19 mouse cellular contexts compared by ENCODE assay signal in genomic region chr2:65557719-65558118, GRCm38 (mm10). TPM values are rescaled to one million over a fixed set of nuclear protein-coding genes. Genes with fewer than 3 reads are reported as not detected.
"Had no signal": no experiment of that assay in that cellular context is flagged by ENCODE, and none has a peak within 500 bp of the region (broad histone marks: within the 10 kb centered on the region; RNA-seq: fewer than 3 reads in every experiment).

No protein-coding gene starts in this region.

- H3K27ac ChIP-seq: limb, embryonic 12.5 days; limb, embryonic 15.5 days; liver, embryonic 13.5 days; macrophage; midbrain, embryonic 13.5 days had no signal

- H3K27me3 ChIP-seq: limb, embryonic 12.5 days; limb, embryonic 15.5 days; liver, embryonic 13.5 days; midbrain, embryonic 13.5 days had no signal

- H3K36me3 ChIP-seq: limb, embryonic 12.5 days; limb, embryonic 15.5 days; liver, embryonic 13.5 days had no signal

- H3K4me2 ChIP-seq: limb, embryonic 12.5 days; limb, embryonic 15.5 days; liver, embryonic 13.5 days; midbrain, embryonic 13.5 days had no signal

- H3K9me3 ChIP-seq: limb, embryonic 12.5 days; limb, embryonic 15.5 days; liver, embryonic 13.5 days; midbrain, embryonic 13.5 days had no signal

- ATAC-seq: hindbrain, embryonic 16.5 days; midbrain, embryonic 13.5 days; midbrain, embryonic 16.5 days had no signal

- H3K4me3 ChIP-seq: limb, embryonic 12.5 days; limb, embryonic 15.5 days; liver, embryonic 13.5 days; midbrain, embryonic 13.5 days had no signal

- H3K9ac ChIP-seq: limb, embryonic 12.5 days; limb, embryonic 15.5 days; liver, embryonic 13.5 days; midbrain, embryonic 13.5 days had no signal

- DNase-seq: kidney, adult 18-20 months; kidney, adult 9 months; kidney, postnatal 14 days; kidney, postnatal 4 days; left cerebral cortex, postnatal 4 days; liver, embryonic 13.5 days; lung, adult 2 months; lung, postnatal 10 days; right cerebral cortex, adult 18-20 months; right cerebral cortex, postnatal 14 days; spleen, adult 18-20 months; thymus, postnatal 25 days had no signal

- H3K4me1 ChIP-seq: limb, embryonic 12.5 days; limb, embryonic 15.5 days; liver, embryonic 13.5 days had no signal

RNA-seq across cellular contexts. Expression of gene Scn3a, which starts 9.7 kb away (rescaled TPM):
- total RNA-seq: megakaryocyte, adult 5-6 weeks had no signal
- polyA plus RNA-seq: macrophage had no signal
